Mouse (Mus musculus) olfactory bulb, adult 2 months (tissue): ENCODE results near the gene Ankrd17.

Experiments
- CTCF ChIP-seq: fragments of 200-500 bp; IDR thresholded peaks from 2 replicates; pipeline ENCODE4 v1.5.1; 2012; ENCODE audit warnings: low read depth, mild to moderate bottlenecking, low read length, moderate library complexity; ENCODE audit not compliant: insufficient read depth
- POLR2A ChIP-seq: fragments of 200-500 bp; IDR thresholded peaks from 2 replicates; pipeline ENCODE4 v1.6.1; 2012; ENCODE audit warnings: mild to moderate bottlenecking, low read depth, low read length, moderate library complexity; ENCODE audit not compliant: insufficient read depth

DNA sequence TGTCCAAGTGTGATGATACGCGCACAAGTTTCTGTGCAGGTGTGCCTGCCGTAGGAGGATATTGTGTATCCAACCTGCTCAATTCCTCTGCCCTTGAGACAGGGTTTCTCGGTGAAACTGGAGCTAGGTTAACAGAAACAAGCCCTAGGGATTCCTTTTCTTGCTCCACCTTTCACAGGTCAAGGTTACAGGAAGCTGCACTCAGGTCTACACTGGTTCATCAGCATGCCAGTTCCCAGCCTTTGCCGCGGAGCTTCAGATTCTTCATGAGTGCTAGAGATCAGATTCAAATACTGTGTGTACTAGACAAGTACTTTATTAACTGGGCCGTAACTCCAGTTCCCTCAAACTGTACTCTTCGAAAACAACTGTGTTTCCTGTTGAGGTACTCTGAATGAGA is 131.2 kb downstream of the Ankrd17 start:
- TF ChIP-seq CTCF (no peak), POLR2A (no peak)
